Mouse (Mus musculus) midbrain, postnatal 0 days (tissue): ENCODE measurements at regions not wholly inside any gene's neighbourhood (a gene's known extent, or its start where the extent isn't known, plus 50 kb on each side); places are given as distances from the start of the nearest gene placed in this dataset.

Experiments
- ATAC-seq: fragments of 200-750 bp; cut with Nextera tagmentation; 2 replicates; pipeline ENCODE4 v1.8.0; 2017; ENCODE audit warnings: moderate number of reproducible peaks, mild to moderate bottlenecking, moderate TSS enrichment, moderate library complexity; ENCODE audit not compliant: low FRiP score
- DNase-seq: peaks from one replicate; pipeline ENCODE4 v3.0.0-alpha.2; 2015; ENCODE audit warnings: low spot score
- H3K27ac ChIP-seq: fragments of 300-500 bp; sonication (generic); 2 replicates; pipeline ENCODE4 v1.5.1; 2014; ENCODE audit warnings: low read depth, mild to moderate bottlenecking, low read length, mixed read lengths
- H3K27me3 ChIP-seq: fragments of 300-500 bp; sonication (generic); 2 replicates; pipeline ENCODE4 v1.6.1; 2014; ENCODE audit warnings: low read length, control low read depth, mixed read lengths; ENCODE audit not compliant: insufficient read depth
- H3K36me3 ChIP-seq: fragments of 300-500 bp; sonication (generic); 2 replicates; pipeline ENCODE4 v1.6.1; 2014; ENCODE audit warnings: low read length, control low read depth, mixed read lengths; ENCODE audit not compliant: insufficient read depth
- H3K4me1 ChIP-seq: fragments of 300-500 bp; sonication (generic); 2 replicates; pipeline ENCODE4 v1.6.1; 2014; ENCODE audit warnings: mild to moderate bottlenecking, control low read depth, antibody characterized with exemption, low read length, mixed read lengths; ENCODE audit not compliant: insufficient read depth
- H3K4me2 ChIP-seq: fragments of 300-500 bp; sonication (generic); 2 replicates; pipeline ENCODE4 v1.6.1; 2014; ENCODE audit warnings: low read depth, mild to moderate bottlenecking, low read length, mixed read lengths; ENCODE audit not compliant: poor library complexity, severe bottlenecking
- H3K4me3 ChIP-seq: fragments of 300-500 bp; sonication (generic); 2 replicates; pipeline ENCODE4 v1.5.1; 2014; ENCODE audit warnings: low read depth, mild to moderate bottlenecking, low read length, moderate library complexity
- H3K9ac ChIP-seq: fragments of 300-500 bp; sonication (generic); replicated peaks from 2 replicates; pipeline ENCODE4 v1.6.1; 2014; ENCODE audit warnings: mild to moderate bottlenecking, low read length, moderate library complexity, mixed read lengths; ENCODE audit not compliant: poor library complexity, severe bottlenecking
- H3K9me3 ChIP-seq: fragments of 300-500 bp; sonication (generic); 2 replicates; pipeline ENCODE4 v1.6.1; 2016; ENCODE audit warnings: low read length, control low read depth
- CTCF ChIP-seq: IDR thresholded peaks from 2 replicates; pipeline ENCODE4 v1.5.1; 2016; ENCODE audit warnings: antibody characterized with exemption, mild to moderate bottlenecking
- WGBS: fragments of 180-500 bp; shearing (Covaris S2); extraction: QIAGEN DNeasy Blood & Tissue Kit; methylation state at CpG from one replicate; pipeline ENCODE4 v1.1.7; 2014; 5-methylcytosine and 5-hydroxymethylcytosine counted together

- no peak for DNase-seq
- no peak overlapping the region for H3K9ac ChIP-seq
- H3K4me2 ChIP-seq, result no peak overlapping the region
- H3K4me1 ChIP-seq, result no peaks in the 10 kb centered on the region
- H3K9me3 ChIP-seq, result no peaks in the 10 kb centered on the region
- no peak for TF ChIP-seq CTCF
- WGBS, result 85% methylated on average over 3 of the region's 3 CpGs
- H3K27me3 ChIP-seq, result no peaks in the 10 kb centered on the region
- H3K27ac ChIP-seq, result no peak overlapping the region
- H3K4me3 ChIP-seq, result no peak overlapping the region
- H3K36me3 ChIP-seq, result no peaks in the 10 kb centered on the region
- no peak for ATAC-seq
Measured at GRCm38 (mm10) chr17:41525101-41525500, 590.3 kb upstream of the Cenpq start.

GRCm38 (mm10) chr17:41512041-41512440 is 577.2 kb upstream of the Cenpq start:
- DNase-seq (peak; percentile 71), ATAC-seq (no peak)
- Histone ChIP-seq H3K36me3 (no peaks in the 10 kb centered on the region), H3K27ac (no peak overlapping the region), H3K27me3 (no peaks in the 10 kb centered on the region), H3K9me3 (no peaks in the 10 kb centered on the region), H3K4me3 (no peak overlapping the region), H3K9ac (no peak overlapping the region), H3K4me1 (no peaks in the 10 kb centered on the region), H3K4me2 (no peak overlapping the region)
- no peak for TF ChIP-seq CTCF

GRCm38 (mm10) chr17:41505000-41505399 is 570.2 kb upstream of the Cenpq start:
- no peaks in the 10 kb centered on the region for H3K9me3 ChIP-seq
- H3K27ac ChIP-seq, result no peak overlapping the region
- ATAC-seq, result no peak
- WGBS, result 47% methylated on average over 4 of the region's 4 CpGs
- H3K27me3 ChIP-seq, result no peaks in the 10 kb centered on the region
- H3K4me1 ChIP-seq, result no peaks in the 10 kb centered on the region
- TF ChIP-seq CTCF, result peak; percentile 47
- H3K4me2 ChIP-seq, result no peak overlapping the region
- H3K9ac ChIP-seq, result no peak overlapping the region
- no peaks in the 10 kb centered on the region for H3K36me3 ChIP-seq
- no peak overlapping the region for H3K4me3 ChIP-seq
- DNase-seq, result peak; percentile 43
